Mouse (Mus musculus): ENCODE measurements around the gene Olfr1186.
"Not testable (repeated sequence)": the region's sequence is repeated elsewhere in the genome, so short reads cannot be mapped to it uniquely, and the experiment has no call there.

GRCm38 (mm10) chr2:88572696-88573095, 54.3 kb downstream of the Olfr1186 start:
- not testable (repeated sequence) for TF ChIP-seq CTCF (IDR thresholded peaks at IDR 0.05; ENCODE audit: insufficient read depth, low read length); POLR2A (IDR thresholded peaks at IDR 0.05; ENCODE audit: borderline replicate concordance, extremely low read depth, low read depth, low read length)

Measured in lung, adult 2 months (tissue).